Mouse (Mus musculus) intestine, embryonic 14.5 days (tissue): ENCODE measurements around the gene Tigar. TPM values are rescaled to one million over a fixed set of nuclear protein-coding genes. Genes with fewer than 3 reads are reported as not detected.

Source experiments
- ATAC-seq: fragments of 200-750 bp; cut with Nextera tagmentation; replicated peaks from 2 replicates; pipeline ENCODE4 v1.8.0; 2017; ENCODE audit warnings: low read depth, moderate number of reproducible peaks, moderate TSS enrichment, moderate library complexity; ENCODE audit not compliant: low FRiP score, low TSS enrichment
- DNase-seq: peaks from one replicate; pipeline ENCODE4 v3.0.0-alpha.2; 2018; ENCODE audit warnings: low spot score
- H3K27ac ChIP-seq: fragments of 300-500 bp; sonication (generic); 2 replicates; pipeline ENCODE4 v1.5.1; 2014; ENCODE audit warnings: low read depth, mild to moderate bottlenecking, control low read depth
- H3K27me3 ChIP-seq: fragments of 300-500 bp; sonication (generic); replicated peaks from 2 replicates; pipeline ENCODE4 v1.6.1; 2014; ENCODE audit warnings: low read length, control low read depth; ENCODE audit not compliant: control insufficient read depth, insufficient read depth
- H3K36me3 ChIP-seq: fragments of 300-500 bp; sonication (generic); 2 replicates; pipeline ENCODE4 v1.6.1; 2014; ENCODE audit warnings: low read length, control low read depth; ENCODE audit not compliant: control insufficient read depth, insufficient read depth
- H3K4me1 ChIP-seq: fragments of 300-500 bp; sonication (generic); replicated peaks from 2 replicates; pipeline ENCODE4 v1.6.1; 2014; ENCODE audit warnings: low read length, control low read depth, mixed read lengths; ENCODE audit not compliant: control insufficient read depth, insufficient read depth
- H3K4me2 ChIP-seq: fragments of 300-500 bp; sonication (generic); 2 replicates; pipeline ENCODE4 v1.6.1; 2014; ENCODE audit warnings: low read length
- H3K4me3 ChIP-seq: fragments of 300-500 bp; sonication (generic); 2 replicates; pipeline ENCODE4 v1.5.1; 2014; ENCODE audit warnings: low read depth, low read length, control low read depth, mixed read lengths
- H3K9ac ChIP-seq: fragments of 300-500 bp; sonication (generic); 2 replicates; pipeline ENCODE4 v1.6.1; 2014; ENCODE audit warnings: mild to moderate bottlenecking, low read length
- H3K9me3 ChIP-seq: fragments of 300-500 bp; sonication (generic); 2 replicates; pipeline ENCODE4 v1.6.1; 2016; ENCODE audit warnings: low read length, control low read depth; ENCODE audit not compliant: control insufficient read depth
- WGBS: fragments of 180-500 bp; shearing (Covaris S2); extraction: QIAGEN DNeasy Blood & Tissue Kit; methylation state at CpG from one replicate; pipeline ENCODE4 v1.1.7; 2014; 5-methylcytosine and 5-hydroxymethylcytosine counted together
- polyA plus RNA-seq: library from polyadenylated mRNA; unstranded; fragments of >200 nt; fragmentation: Nextera tagmentation; extraction: Ambion mirVana; gene quantifications from 2 replicates; pipeline ENCODE4 v1.2.1, GENCODE M21; 2014

Tigar gene
- 4.4 and 5.3 TPM in 2 replicates for polyA plus RNA-seq

DNA sequence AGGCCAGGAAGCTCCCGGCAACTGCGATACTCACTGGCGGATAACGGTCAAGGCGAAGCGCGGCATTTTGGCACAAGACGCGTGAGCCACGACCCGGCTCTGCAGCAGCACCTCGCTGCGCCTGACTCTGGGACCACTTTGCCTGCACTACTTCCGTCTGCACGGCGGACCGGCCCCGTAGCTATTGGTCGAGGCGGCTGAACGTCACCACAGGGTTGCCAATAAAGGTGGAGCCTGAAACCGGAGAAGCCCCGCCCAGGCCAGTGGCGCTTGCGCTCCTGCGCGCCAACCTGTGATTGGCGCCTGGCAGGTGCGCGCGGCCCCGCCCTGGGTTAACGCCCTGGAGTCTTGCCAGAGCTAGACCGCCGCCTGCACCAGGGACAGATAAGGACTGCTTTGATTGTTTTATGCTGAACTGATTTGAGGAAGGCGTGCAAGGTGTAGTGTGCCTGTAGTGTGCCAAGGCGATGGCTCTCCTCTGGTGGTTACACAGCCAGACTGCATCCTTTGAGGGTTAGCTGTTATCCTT, at the start of gene Tigar:
Gene Tigar (minus strand): TSS at position 156 of the 529 bp plus-strand sequence.
- H3K9me3 ChIP-seq: no peaks in the 10 kb centered on the region
- peak; percentile 99 for ATAC-seq
- peak; percentile 89 for DNase-seq
- no peaks in the 10 kb centered on the region for H3K27me3 ChIP-seq
- H3K36me3 ChIP-seq: no peaks in the 10 kb centered on the region
- H3K27ac ChIP-seq: no peak within 1 kb of the TSS
- H3K4me3 ChIP-seq: peak within 1 kb of the TSS; percentile 54
- under 1% methylated on average over 37 of the region's 37 CpGs for WGBS
- peak within 1 kb of the TSS; percentile 55 for H3K4me2 ChIP-seq
- 0 out of 2 replicates have a peak, but pooled peaks cover 4% of the 10 kb centered on the region for H3K4me1 ChIP-seq
- H3K9ac ChIP-seq: peak within 1 kb of the TSS; percentile 48

DNA sequence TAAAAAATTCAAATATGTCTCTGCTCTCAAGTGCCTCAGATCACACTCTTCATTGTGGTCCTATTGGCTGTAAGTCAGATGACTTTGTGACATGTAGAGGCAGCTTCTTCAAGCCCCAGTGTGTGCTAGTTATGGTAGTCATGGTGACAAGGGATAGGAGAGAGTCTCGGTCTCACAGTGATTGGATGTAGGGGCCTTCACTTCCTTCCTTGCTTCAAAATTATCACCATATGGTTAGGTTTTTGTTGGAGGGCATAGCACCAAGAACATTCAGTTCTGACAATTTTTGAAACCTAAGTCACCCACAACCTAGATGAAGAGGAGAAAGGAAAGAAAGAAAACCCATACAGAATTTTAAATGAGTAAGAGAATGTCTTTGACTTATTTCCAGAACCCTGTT, 48.0 kb upstream of the Tigar start:
- Histone ChIP-seq H3K4me1 (peaks cover 8% of the 10 kb centered on the region; the same call in 1 of the 2 replicates), H3K27me3 (no peaks in the 10 kb centered on the region), H3K9me3 (no peaks in the 10 kb centered on the region), H3K4me3 (no peak overlapping the region), H3K27ac (no peak overlapping the region), H3K36me3 (no peaks in the 10 kb centered on the region), H3K4me2 (no peak overlapping the region), H3K9ac (no peak overlapping the region)
- WGBS: 50% methylated on average over 1 of the region's 1 CpGs
- DNase-seq: no peak
- no peak for ATAC-seq

DNA sequence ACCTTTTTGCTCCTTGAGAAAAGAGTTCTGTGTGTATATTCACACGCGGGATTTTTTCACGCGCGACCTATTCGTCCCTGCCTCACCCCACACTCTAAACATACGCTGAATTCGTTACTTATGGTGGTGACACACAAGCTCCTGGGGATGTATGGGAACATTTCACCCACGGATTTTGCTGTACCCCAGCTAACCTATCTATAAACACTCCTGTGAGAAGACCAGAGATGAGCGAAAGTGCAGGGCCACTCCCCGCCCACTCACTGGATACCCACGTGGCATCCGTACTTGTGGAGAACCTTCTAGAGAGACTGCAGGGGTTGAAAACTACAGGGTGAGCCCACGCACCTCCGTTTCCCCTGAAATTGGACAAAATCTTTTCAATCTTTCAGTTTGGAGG, 46.1 kb upstream of the Tigar start:
- H3K9ac ChIP-seq: peak overlapping the region; percentile 61
- no peaks in the 10 kb centered on the region for H3K9me3 ChIP-seq
- H3K36me3 ChIP-seq: no peaks in the 10 kb centered on the region
- H3K4me3 ChIP-seq: peak overlapping the region; percentile 43
- peak; percentile 73 for DNase-seq
- no peaks in the 10 kb centered on the region for H3K27me3 ChIP-seq
- no peak for ATAC-seq
- peaks cover 13% of the 10 kb centered on the region for H3K4me1 ChIP-seq
- under 1% methylated on average over 15 of the region's 15 CpGs for WGBS
- H3K27ac ChIP-seq: peak overlapping the region; percentile 95; the same call in 1 of the 2 replicates
- H3K4me2 ChIP-seq: peak overlapping the region; percentile 93

DNA sequence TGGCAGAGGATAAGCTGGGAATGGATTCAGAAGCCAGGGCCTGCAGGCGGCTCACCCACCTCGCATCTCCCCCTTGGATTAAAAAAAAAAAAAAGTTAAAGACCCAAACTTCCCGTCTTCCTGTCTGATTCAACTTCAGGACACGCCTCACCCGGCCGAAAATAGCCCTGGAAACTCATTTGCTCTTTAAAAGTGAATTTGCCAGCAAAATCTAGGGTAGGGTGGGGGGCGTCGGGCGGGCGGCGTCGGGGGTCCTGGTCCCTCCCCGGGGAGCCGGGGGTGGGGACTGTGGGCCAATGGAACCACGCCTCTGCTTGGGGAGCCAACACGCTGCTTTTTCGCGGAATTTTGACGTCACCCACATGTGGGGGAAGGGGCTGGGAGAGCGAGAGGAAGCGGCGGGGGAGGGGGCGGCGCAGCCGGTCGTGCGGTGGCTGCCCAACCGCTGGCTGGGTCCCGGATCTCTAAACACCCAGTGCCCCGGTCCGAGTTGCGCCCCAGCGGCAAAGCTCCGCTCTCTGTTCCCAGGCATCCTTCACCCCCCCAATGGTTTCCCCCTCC, 45.4 kb upstream of the Tigar start:
- DNase-seq (peak; percentile 94), ATAC-seq (peak; percentile 9; the same call in 1 of the 2 replicates)
- H3K27me3 ChIP-seq: no peaks in the 10 kb centered on the region
- H3K4me3 ChIP-seq: peak overlapping the region; percentile 43
- peak overlapping the region; percentile 93 for H3K4me2 ChIP-seq
- no peaks in the 10 kb centered on the region for H3K36me3 ChIP-seq
- H3K4me1 ChIP-seq: peaks cover 13% of the 10 kb centered on the region
- H3K9ac ChIP-seq: peak overlapping the region; percentile 61
- under 1% methylated on average over 32 of the region's 34 CpGs for WGBS
- H3K27ac ChIP-seq: peak overlapping the region; percentile 95
- no peaks in the 10 kb centered on the region for H3K9me3 ChIP-seq

DNA sequence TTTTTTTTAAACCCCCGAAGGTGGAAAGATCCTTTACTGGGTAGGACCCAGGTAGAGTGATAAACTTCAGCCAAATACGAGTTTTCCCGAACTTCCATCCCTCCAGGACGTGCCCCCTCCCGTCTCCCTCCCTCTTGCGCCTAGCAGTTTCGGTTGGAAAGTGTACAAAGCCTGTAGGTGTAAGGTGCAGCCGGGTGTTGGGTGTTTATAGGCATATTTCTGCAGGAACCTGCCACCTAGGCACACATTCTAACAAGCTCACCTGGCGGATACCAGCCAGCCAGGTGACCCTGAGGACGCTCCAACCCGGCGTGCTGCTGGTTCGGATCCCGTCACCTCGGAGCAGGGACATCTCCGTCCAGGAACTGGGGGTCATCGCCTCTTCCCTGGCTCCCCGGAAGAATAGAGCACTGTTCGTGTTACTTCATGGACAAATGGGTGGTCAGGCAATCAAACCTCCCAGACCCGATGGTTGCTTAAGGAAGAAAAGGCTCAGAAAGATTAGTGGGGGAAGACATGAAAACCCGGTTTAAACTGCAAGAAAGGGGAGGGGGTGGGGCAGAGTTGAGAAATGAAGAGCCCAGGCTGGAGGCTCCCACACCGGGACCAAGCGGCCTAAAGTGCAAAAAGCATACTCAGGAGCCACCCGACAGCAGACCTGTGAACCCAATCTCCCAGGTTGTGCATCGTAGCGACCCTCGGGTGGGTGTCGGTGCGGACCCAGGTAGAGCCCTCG, 44.8 kb upstream of the Tigar start:
- peak; percentile 80 for DNase-seq
- WGBS: 2% methylated on average over 30 of the region's 30 CpGs
- peak overlapping the region; percentile 93 for H3K4me2 ChIP-seq
- no peak for ATAC-seq
- no peaks in the 10 kb centered on the region for H3K9me3 ChIP-seq
- no peaks in the 10 kb centered on the region for H3K36me3 ChIP-seq
- H3K9ac ChIP-seq: peak overlapping the region; percentile 53
- peak overlapping the region; percentile 95 for H3K27ac ChIP-seq
- peak overlapping the region; percentile 43 for H3K4me3 ChIP-seq
- peaks cover 13% of the 10 kb centered on the region for H3K4me1 ChIP-seq
- H3K27me3 ChIP-seq: no peaks in the 10 kb centered on the region

DNA sequence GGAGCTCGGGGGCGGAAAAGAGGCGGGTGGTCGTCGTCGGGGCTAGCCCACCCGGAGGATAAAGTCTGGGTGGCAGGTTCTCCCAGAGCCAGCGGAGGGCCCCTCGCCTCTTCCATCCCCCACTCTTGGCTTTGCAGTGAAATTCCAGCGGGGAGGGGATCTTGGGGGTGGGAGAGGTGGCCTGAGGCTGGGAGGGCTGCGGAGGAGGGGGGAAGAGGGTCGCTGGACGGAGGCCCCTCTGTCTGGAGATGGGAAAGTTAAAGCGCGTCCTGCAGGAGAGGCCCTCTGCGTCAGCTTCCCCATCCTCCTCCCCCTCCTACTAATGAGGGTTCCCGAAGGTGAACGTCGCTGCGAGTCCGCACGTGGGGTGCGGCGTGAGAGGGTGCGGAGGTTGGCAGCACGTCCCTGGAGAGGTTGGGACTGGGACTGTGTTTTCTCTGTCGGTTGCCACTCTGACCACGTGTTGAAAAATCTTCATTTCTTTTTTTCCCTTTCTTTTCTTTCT, 44.0 kb upstream of the Tigar start:
- peaks cover 13% of the 10 kb centered on the region for H3K4me1 ChIP-seq
- DNase-seq (peak; percentile 82), ATAC-seq (0 out of 2 replicates have a peak, but pooled peaks have one; percentile 7)
- no peaks in the 10 kb centered on the region for H3K27me3 ChIP-seq
- H3K4me3 ChIP-seq: peak overlapping the region; percentile 43
- H3K9ac ChIP-seq: peak overlapping the region; percentile 53
- H3K4me2 ChIP-seq: peak overlapping the region; percentile 93
- peak overlapping the region; percentile 95 for H3K27ac ChIP-seq
- peaks cover 2% of the 10 kb centered on the region; the same call in 1 of the 2 replicates for H3K36me3 ChIP-seq
- under 1% methylated on average over 28 of the region's 28 CpGs for WGBS
- no peaks in the 10 kb centered on the region for H3K9me3 ChIP-seq

DNA sequence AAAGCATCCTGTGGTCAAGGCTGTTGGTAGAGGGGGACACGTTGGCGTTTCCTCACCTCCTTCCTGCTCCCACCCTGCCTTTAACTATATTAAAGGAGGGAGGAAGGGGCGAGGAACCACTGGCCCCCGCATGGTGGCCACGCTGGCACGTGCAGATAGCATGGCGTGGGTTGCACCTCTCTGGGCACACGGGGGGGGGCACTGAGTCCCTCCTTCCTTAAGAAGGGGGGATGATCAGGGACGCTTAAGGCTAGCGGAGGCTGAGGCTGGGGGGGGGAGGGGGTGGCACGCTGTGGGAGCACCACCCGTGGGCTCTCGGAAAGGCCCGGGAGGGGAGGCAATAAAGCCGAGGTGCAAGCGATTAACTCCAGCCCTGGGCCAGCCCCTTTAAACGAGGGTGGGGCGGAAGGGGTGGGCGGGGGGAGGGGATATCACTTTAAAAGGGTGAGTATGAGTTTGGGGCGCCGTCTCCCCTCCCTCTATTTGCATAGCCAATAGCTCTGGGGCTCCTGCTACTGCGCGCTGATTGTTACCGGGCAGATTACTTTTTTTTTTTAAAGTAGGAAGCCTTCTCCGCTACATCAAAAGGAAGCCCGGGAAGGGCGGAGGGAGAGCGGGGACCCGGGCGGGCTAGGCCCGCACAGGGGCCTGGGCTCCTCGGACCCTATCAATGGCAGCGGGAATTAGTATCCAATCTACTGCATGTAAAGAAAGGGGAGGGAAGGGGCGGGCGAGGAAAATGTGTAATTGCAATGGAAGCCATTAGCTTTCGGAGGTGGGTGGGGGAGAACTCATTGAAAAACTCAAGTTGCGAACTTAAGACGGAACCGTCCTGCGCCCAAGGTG, 43.0 kb upstream of the Tigar start, which contains the start of gene Ccnd2:
Gene Ccnd2 (minus strand): TSS at position 88 of the 846 bp plus-strand sequence.
- H3K27ac ChIP-seq: peak within 1 kb of the TSS; percentile 95
- H3K9me3 ChIP-seq: no peaks in the 10 kb centered on the region
- H3K36me3 ChIP-seq: peaks cover 7% of the 10 kb centered on the region; the same call in 1 of the 2 replicates
- peak; percentile 88 for DNase-seq
- WGBS: under 1% methylated on average over 40 of the region's 40 CpGs
- H3K27me3 ChIP-seq: no peaks in the 10 kb centered on the region
- peak within 1 kb of the TSS; percentile 58 for H3K9ac ChIP-seq
- ATAC-seq: peak; percentile 67
- peak within 1 kb of the TSS; percentile 93 for H3K4me2 ChIP-seq
- H3K4me3 ChIP-seq: peak within 1 kb of the TSS; percentile 43
- peaks cover 22% of the 10 kb centered on the region for H3K4me1 ChIP-seq
